Mouse (Mus musculus) thymus, postnatal 0 days (tissue): ENCODE results near the gene Bdkrb1. TPM values are rescaled to one million over a fixed set of nuclear protein-coding genes. Genes with fewer than 3 reads are reported as not detected.

Experiments used
- DNase-seq: peaks from one replicate; pipeline ENCODE4 v3.0.0-alpha.2; 2015; ENCODE audit warnings: low spot score
- polyA plus RNA-seq: library from polyadenylated mRNA; unstranded; fragments of >200 nt; fragmentation: Nextera tagmentation; extraction: Ambion mirVana; gene quantifications from 2 replicates; pipeline ENCODE4 v1.2.1, GENCODE M21; 2015

Bdkrb1 gene
- polyA plus RNA-seq: 0.86 and 1.1 TPM in 2 replicates

GRCm38 (mm10) chr12:105602581-105603210 is at the start of gene Bdkrb1:
Bdkrb1 (plus strand) TSS chr12:105603085.
- DNase-seq: no peak

DNA sequence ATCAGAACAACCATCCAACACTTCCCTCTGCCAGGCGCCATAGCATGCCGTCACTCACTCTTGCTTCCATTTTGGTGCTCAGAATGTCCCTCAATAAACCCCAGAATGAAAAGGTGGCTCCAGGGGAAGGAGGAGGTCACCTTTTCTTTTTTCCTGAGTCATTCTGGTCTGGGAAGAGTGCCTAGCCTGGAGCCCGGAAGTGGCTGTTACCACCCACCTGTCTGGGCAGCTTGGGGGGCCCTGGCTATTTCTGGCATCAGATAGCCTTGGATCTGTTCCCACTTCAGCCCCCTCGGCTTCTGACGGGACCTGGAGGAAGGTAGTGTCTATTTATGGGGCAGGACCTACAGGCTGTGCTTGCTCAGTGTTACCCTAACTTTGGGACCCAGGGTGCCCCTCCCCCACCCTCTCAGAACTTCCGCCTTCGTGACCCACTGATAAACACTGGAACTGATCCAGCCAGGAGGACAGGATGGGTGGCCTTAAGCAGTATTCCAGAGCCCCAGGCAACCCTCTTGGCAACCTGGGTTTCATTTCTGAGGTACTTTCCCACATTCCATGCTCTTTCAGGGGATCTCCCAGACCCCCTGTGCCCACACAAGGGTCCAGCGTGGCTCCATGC is 48.6 kb upstream of the Bdkrb1 start:
- no peak for DNase-seq

GRCm38 (mm10) chr12:105555172-105555571 is 47.7 kb upstream of the Bdkrb1 start:
- no peak for DNase-seq

GRCm38 (mm10) chr12:105557250-105557925 is 45.5 kb upstream of the Bdkrb1 start:
- no peak for DNase-seq

GRCm38 (mm10) chr12:105561007-105561534 is 41.8 kb upstream of the Bdkrb1 start:
- DNase-seq: no peak

GRCm38 (mm10) chr12:105562056-105562820 is 40.6 kb upstream of the Bdkrb1 start:
- no peak for DNase-seq

GRCm38 (mm10) chr12:105562936-105563680 is 39.8 kb upstream of the Bdkrb1 start, which contains the start of gene Bdkrb2:
Bdkrb2 (plus strand) TSS chr12:105563226.
- no peak for DNase-seq

GRCm38 (mm10) chr12:105563726-105564275 is 39.1 kb upstream of the Bdkrb1 start:
- DNase-seq: no peak

GRCm38 (mm10) chr12:105565221-105565620 is 37.7 kb upstream of the Bdkrb1 start:
- DNase-seq: no peak

DNA sequence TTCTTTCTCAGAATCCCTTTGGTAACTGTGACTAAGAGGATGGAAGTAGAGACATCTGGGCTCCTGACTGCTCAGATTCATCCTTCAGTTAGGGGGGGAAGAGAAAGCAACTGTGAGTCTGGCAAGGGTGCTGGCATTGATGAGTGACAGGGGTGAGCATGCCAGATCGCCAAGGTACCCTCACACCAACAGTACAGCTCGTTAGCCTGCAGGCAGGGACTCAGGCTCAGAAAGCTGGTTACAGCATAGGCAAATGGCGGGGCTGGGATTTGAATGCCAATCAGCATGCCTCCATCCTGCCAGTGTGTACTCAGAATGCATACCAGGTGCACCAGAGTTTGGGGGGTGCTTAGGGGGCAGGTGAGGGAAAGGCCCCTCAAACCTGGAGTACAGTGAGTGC is 31.0 kb upstream of the Bdkrb1 start:
- DNase-seq: no peak

- no peak for DNase-seq
These were observed 30.3 kb upstream of the Bdkrb1 start for GRCm38 (mm10) chr12:105572622-105573021.

GRCm38 (mm10) chr12:105574356-105574755 is 28.5 kb upstream of the Bdkrb1 start:
- no peak for DNase-seq

DNA sequence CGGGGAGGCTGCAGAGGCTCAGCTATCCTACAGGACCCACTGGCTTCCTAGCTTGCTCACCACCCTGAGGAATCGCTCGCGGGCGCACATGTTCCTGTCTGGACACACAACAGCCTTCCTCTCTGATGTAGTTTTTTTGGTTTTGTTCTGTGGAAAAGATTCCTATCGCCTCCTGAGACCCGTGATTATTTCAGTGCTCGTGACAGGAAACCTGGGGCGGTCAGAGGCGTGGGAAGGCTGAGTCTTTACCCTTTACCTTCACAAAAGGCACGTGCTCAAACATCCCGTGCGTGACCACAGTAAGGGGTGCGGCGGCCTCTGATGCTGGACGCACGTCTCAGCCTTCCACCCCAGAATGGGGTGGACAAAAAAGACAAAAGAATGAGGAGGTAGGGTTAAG is 22.4 kb upstream of the Bdkrb1 start:
- no peak for DNase-seq

DNA sequence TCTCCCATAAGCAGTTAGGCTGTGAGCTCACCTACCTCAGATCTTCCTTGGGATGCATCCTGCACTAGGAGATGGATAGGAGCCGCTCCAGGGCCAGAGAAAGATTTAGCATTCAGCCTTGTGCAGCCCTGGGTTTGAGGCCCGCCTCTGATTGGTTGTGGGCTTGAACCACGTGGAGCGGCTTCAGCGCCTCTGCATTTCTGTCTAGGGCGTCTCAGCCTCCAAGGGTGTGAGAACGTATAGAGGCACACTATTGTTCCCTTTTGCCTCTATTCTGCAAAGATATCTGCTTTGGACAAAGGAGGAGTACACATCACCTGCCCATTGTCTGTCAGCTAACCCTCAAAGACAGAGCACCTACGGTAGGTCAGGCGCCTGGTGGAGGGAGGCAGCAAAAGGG is 20.4 kb upstream of the Bdkrb1 start:
- no peak for DNase-seq

DNA sequence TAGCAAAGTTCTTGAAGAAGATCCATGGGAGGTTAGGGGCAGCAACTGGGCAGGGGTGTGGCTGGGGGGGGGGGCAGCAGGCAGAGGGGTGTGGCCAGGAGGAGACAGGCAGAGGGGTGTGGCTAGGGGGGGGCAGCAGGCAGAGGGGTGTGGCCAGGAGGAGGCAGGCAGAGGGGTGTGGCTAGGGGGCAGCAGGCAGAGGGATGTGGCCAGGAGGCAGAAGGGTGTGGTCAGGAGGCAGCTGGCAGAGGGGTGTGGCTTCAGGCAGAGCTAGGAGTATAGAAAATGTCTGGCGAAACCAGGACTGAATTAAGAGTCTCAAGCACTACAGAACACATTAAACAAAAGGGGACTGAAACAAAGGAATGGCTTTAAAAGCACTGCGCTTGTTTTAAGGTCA is 19.4 kb upstream of the Bdkrb1 start:
- peak; percentile 9 for DNase-seq

DNA sequence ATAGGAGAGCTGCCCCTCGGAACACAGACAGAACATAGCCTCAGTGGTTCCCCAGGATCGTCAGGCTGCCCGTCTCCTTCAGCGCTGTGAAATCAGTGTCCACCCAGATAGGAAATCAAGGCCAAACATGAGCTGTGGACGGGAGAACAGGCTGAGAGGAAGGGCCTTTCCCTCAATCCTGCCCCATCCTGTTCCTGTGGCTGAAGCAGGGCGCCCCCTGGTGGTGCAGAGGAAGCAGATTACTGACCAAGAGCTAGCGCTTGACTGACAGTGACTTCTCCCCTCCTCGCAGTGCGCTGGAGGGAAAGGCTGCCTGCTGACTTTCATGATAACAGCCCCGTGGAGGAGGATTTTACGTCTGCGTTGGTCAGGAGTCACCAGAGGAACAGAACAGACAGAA is 18.0 kb upstream of the Bdkrb1 start:
- peak; percentile 44 for DNase-seq

DNA sequence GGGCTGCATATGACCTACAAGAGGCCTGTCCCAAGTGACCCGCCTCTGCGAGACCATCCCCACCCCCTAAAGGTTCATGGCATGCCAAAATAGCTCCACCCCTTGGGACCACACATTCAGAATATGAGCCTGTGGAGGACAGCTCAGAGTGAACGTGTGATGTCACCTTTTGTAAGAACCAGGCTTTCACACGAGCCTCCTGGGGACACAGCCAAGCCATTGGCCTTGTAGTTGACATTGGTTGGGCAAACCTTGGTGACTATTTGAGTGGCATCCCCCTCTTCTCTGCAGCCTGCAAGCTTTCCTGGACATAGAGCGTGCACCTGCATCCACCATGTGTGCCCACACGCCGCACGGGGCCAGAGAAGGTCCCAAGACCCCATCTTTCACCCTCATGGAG is 15.4 kb upstream of the Bdkrb1 start:
- DNase-seq: no peak

DNA sequence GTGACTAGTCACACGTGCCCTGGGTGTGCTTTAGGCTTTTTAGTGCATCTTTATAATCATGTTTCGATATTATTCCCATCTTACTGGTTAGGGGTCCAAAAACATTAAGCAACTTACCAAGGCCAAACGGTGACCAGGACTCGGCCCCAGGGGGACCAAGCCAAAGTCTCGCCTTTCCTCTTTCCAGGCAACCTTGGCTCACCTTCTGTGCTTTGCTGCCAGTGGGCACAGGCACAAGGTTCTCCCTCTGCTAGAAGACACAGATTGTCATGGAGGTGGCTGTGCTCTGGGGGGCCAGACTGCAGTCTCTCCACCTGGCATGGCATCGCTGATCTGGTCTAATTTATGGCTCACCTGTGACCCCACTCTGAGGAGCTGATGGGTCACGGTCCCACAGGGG is 12.1 kb upstream of the Bdkrb1 start:
- no peak for DNase-seq

GRCm38 (mm10) chr12:105592361-105592761 is 10.5 kb upstream of the Bdkrb1 start:
- DNase-seq: no peak

- no peak for DNase-seq
These were observed 9.4 kb upstream of the Bdkrb1 start for GRCm38 (mm10) chr12:105593471-105593870.

- DNase-seq: no peak
These were observed 5.8 kb upstream of the Bdkrb1 start for GRCm38 (mm10) chr12:105597135-105597534.
